ENCODE assay signal across 16 mouse cellular contexts in the genomic region with DNA sequence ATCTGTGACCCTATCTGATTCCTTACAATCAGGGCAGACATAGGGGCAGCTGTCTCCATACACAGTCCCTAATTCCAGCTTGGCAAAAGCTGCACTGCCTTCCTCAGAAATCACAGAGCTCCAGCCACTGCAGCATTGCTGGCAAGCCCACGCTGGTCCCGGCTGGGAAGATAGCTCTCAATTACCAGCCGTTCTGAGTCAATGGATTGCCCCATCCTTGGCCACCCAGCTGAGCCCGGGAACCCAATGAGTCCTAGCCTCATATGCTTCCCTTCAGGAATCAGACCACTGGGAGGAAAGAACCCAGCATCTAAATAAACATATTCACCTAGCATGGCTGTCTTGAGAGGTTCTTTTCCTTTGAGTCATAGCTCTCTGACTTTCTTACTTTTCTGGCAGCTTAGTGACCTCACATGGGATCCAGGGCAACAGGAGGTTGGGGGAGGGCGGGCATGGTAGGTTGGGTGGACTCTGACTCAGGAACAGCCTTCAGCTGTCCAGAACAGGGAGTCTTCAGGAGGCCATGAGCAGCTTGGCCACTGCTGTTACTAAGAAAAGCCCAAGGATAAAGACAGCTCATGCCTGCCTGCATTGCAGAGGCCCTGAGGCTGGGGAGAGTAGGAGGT.
DNase-seq lines count a peak whose midpoint lies in the region; ATAC-seq and TF ChIP-seq lines count a peak whose summit lies in the region.
"Had no signal": no experiment of that assay in that cellular context is flagged by ENCODE, and none has a peak within 500 bp of the region (broad histone marks: within the 10 kb centered on the region; RNA-seq: fewer than 3 reads in every experiment).

No protein-coding gene starts in this region.

- TF ChIP-seq CTCF in lung, postnatal 0 days (IDR thresholded peaks at IDR 0.05), result no peak

- H3K4me1 ChIP-seq in lung, postnatal 0 days (ENCODE audit: insufficient read depth, low read depth, low read length), result no peaks in the 10 kb centered on the region
- 0 out of 2 replicates have a peak, but pooled peaks cover 12% of the 10 kb centered on the region for H3K4me1 ChIP-seq in limb, embryonic 15.5 days
- H3K4me1 ChIP-seq: embryonic facial prominence, embryonic 12.5 days; liver, embryonic 13.5 days had no signal

- no peak overlapping the region for H3K9ac ChIP-seq in lung, postnatal 0 days (replicated peaks; ENCODE audit: low read depth)
- H3K9ac ChIP-seq in limb, embryonic 15.5 days, result no peak overlapping the region
- H3K9ac ChIP-seq: embryonic facial prominence, embryonic 12.5 days; liver, embryonic 13.5 days had no signal

- 71% methylated on average over 5 of the region's 5 CpGs for WGBS in lung, postnatal 0 days
- 57% methylated on average over 5 of the region's 5 CpGs for WGBS in limb, embryonic 15.5 days

- no peaks in the 10 kb centered on the region for H3K36me3 ChIP-seq in lung, postnatal 0 days (ENCODE audit: insufficient read depth, low read length)
- H3K36me3 ChIP-seq in limb, embryonic 15.5 days, result 0 out of 2 replicates have a peak, but pooled peaks cover 3% of the 10 kb centered on the region
- H3K36me3 ChIP-seq: embryonic facial prominence, embryonic 12.5 days; liver, embryonic 13.5 days had no signal

- no peak overlapping the region for H3K4me2 ChIP-seq in lung, postnatal 0 days (replicated peaks; ENCODE audit: low read depth, low read length)
- no peak overlapping the region for H3K4me2 ChIP-seq in limb, embryonic 15.5 days
- H3K4me2 ChIP-seq: embryonic facial prominence, embryonic 12.5 days; liver, embryonic 13.5 days had no signal

- no peak overlapping the region for H3K27ac ChIP-seq in lung, postnatal 0 days (ENCODE audit: low read length)
- H3K27ac ChIP-seq in limb, embryonic 15.5 days, result no peak overlapping the region
- H3K27ac ChIP-seq: embryonic facial prominence, embryonic 12.5 days; left cerebral cortex, adult 2 months; liver, embryonic 13.5 days had no signal

- no peaks in the 10 kb centered on the region for H3K27me3 ChIP-seq in lung, postnatal 0 days (replicated peaks; ENCODE audit: insufficient read depth, low read length)
- no peaks in the 10 kb centered on the region for H3K27me3 ChIP-seq in limb, embryonic 15.5 days
- H3K27me3 ChIP-seq: embryonic facial prominence, embryonic 12.5 days; liver, embryonic 13.5 days had no signal

- no peak; the same call in 1 of the 2 replicates for ATAC-seq in lung, postnatal 0 days
- ATAC-seq in limb, embryonic 15.5 days (ENCODE audit: insufficient number of reproducible peaks, low FRiP score, low TSS enrichment, low read depth), result 0 out of 2 replicates have a peak, but pooled peaks have one; percentile 42
- no peak for ATAC-seq in inflammation-experienced regulatory T-cells, adult 6 months
- ATAC-seq: forebrain, embryonic 14.5 days; intestine, postnatal 0 days had no signal

- peak; percentile 54 for DNase-seq in gastrocnemius, adult 18-20 months (ENCODE audit: low spot score)
- DNase-seq in gastrocnemius, postnatal 4 days (ENCODE audit: low spot score in 2 of 2), result no peak
- peak; percentile 9 for DNase-seq in lung, postnatal 0 days (ENCODE audit: low spot score)
- DNase-seq in lung, postnatal 25 days (ENCODE audit: low spot score), result no peak
- DNase-seq in adrenal gland, adult 2 months, result peak; percentile 89
- DNase-seq in urinary bladder, postnatal 4 days (ENCODE audit: low spot score in 2 of 2), result no peak
- DNase-seq: cerebellum, adult 9-11 months; heart, postnatal 4 days; liver, embryonic 13.5 days; thymus, adult 2 months had no signal

- no peaks in the 10 kb centered on the region for H3K9me3 ChIP-seq in lung, postnatal 0 days (ENCODE audit: low read length)
- H3K9me3 ChIP-seq in limb, embryonic 15.5 days, result no peaks in the 10 kb centered on the region
- H3K9me3 ChIP-seq: embryonic facial prominence, embryonic 12.5 days; liver, embryonic 13.5 days had no signal

- no peak overlapping the region for H3K4me3 ChIP-seq in lung, postnatal 0 days (ENCODE audit: low read depth, low read length)
- H3K4me3 ChIP-seq in limb, embryonic 15.5 days, result no peak overlapping the region
- H3K4me3 ChIP-seq: embryonic facial prominence, embryonic 12.5 days; left cerebral cortex, adult 2 months; liver, embryonic 13.5 days had no signal

- no peak for TF ChIP-seq EP300 in lung, postnatal 0 days (IDR thresholded peaks at IDR 0.05)

Comparison
In these comparisons a context has a peak if more than half of its experiments do, and no peak if none do; other contexts are left out.
1. DNase-seq: peak in gastrocnemius, adult 18-20 months (single experiment), lung, postnatal 0 days (single experiment) and adrenal gland, adult 2 months (single experiment); none in gastrocnemius, postnatal 4 days (0 of 2), lung, postnatal 25 days (single experiment) and urinary bladder, postnatal 4 days (0 of 2).